Comparison of ENCODE assay signal across 7 mouse cellular contexts in genomic region chr13:29985855-29986755, GRCm38 (mm10). TPM values are rescaled to one million over a fixed set of nuclear protein-coding genes. Genes with fewer than 3 reads are reported as not detected.
DNase-seq lines count a peak whose midpoint lies in the region; ATAC-seq and TF ChIP-seq lines count a peak whose summit lies in the region.

E2f3 (minus strand) TSS chr13:29986063.

- peak; percentile 99 for DNase-seq in adrenal gland, postnatal 10 days
- DNase-seq in embryonic facial prominence, embryonic 10.5 days (ENCODE audit: low spot score), result peak; percentile 97
- DNase-seq in gonadal fat pad, adult 2 months (ENCODE audit: low read depth), result peak; percentile 94
- peak; percentile 99 for DNase-seq in left cerebral cortex, postnatal 4 days

- peak within 1 kb of the TSS; percentile 99 for H3K4me2 ChIP-seq in intestine, postnatal 0 days (replicated peaks; ENCODE audit: low read depth)
- H3K4me2 ChIP-seq in midbrain, embryonic 12.5 days (replicated peaks), result peak within 1 kb of the TSS; percentile 87

- H3K4me3 ChIP-seq in embryonic facial prominence, embryonic 10.5 days, result peak within 1 kb of the TSS; percentile 99
- H3K4me3 ChIP-seq in intestine, postnatal 0 days (ENCODE audit: low read depth, low read length), result peak within 1 kb of the TSS; percentile 94
- H3K4me3 ChIP-seq in midbrain, embryonic 12.5 days, result peak within 1 kb of the TSS; percentile 93
- peak within 1 kb of the TSS; percentile 95 for H3K4me3 ChIP-seq in small intestine, adult 2 months (ENCODE audit: low read depth, low read length)

- intact Hi-C loops in left cerebral cortex, postnatal 4 days (cut with DNase I), result loop anchor here (10.0 kb wide), 2 partner anchors 99 to 269 kb away; no protein-coding TSS in a partner anchor

- no peak for TF ChIP-seq CTCF in intestine, postnatal 0 days (IDR thresholded peaks at IDR 0.05; ENCODE audit: low read depth)
- no peak for TF ChIP-seq CTCF in small intestine, adult 2 months (IDR thresholded peaks at IDR 0.05; ENCODE audit: extremely low read depth, insufficient read length, insufficient replicate concordance, low read depth, low read length)

- ATAC-seq in intestine, postnatal 0 days, result peak; percentile 99
- peak; percentile 98 for ATAC-seq in midbrain, embryonic 12.5 days (ENCODE audit: low FRiP score, low read depth)

- TF ChIP-seq POLR2A in small intestine, adult 2 months (IDR thresholded peaks at IDR 0.05; ENCODE audit: low read depth, low read length), result peak; percentile 38; the same call in 1 of the 2 replicates

- H3K9ac ChIP-seq in intestine, postnatal 0 days (ENCODE audit: low read depth, low read length), result peak within 1 kb of the TSS; percentile 91
- peak within 1 kb of the TSS; percentile 98 for H3K9ac ChIP-seq in midbrain, embryonic 12.5 days (replicated peaks)

- WGBS in embryonic facial prominence, embryonic 10.5 days, result under 1% methylated on average over 45 of the region's 45 CpGs
- WGBS in intestine, postnatal 0 days, result under 1% methylated on average over 45 of the region's 45 CpGs
- WGBS in midbrain, embryonic 12.5 days, result under 1% methylated on average over 45 of the region's 45 CpGs
- under 1% methylated on average over 45 of the region's 45 CpGs for WGBS in small intestine, adult 2 months

- H3K36me3 ChIP-seq in embryonic facial prominence, embryonic 10.5 days (replicated peaks), result peaks cover 9% of the 10 kb centered on the region
- no peaks in the 10 kb centered on the region for H3K36me3 ChIP-seq in intestine, postnatal 0 days (ENCODE audit: control insufficient read depth, insufficient read depth)
- H3K36me3 ChIP-seq in midbrain, embryonic 12.5 days, result no peaks in the 10 kb centered on the region
- H3K36me3 ChIP-seq in small intestine, adult 2 months (ENCODE audit: control insufficient read depth, insufficient read depth, low read length), result no peaks in the 10 kb centered on the region

- H3K27ac ChIP-seq in embryonic facial prominence, embryonic 10.5 days (replicated peaks), result peak within 1 kb of the TSS; percentile 100
- H3K27ac ChIP-seq in intestine, postnatal 0 days (ENCODE audit: low read depth, low read length), result peak within 1 kb of the TSS; percentile 91
- H3K27ac ChIP-seq in midbrain, embryonic 12.5 days (replicated peaks), result peak within 1 kb of the TSS; percentile 97
- H3K27ac ChIP-seq in small intestine, adult 2 months (ENCODE audit: insufficient read depth, low read depth, low read length), result peak within 1 kb of the TSS; percentile 85

- no peaks in the 10 kb centered on the region for H3K9me3 ChIP-seq in embryonic facial prominence, embryonic 10.5 days
- no peaks in the 10 kb centered on the region for H3K9me3 ChIP-seq in intestine, postnatal 0 days (ENCODE audit: control insufficient read depth)
- H3K9me3 ChIP-seq in midbrain, embryonic 12.5 days, result no peaks in the 10 kb centered on the region

- H3K27me3 ChIP-seq in embryonic facial prominence, embryonic 10.5 days (replicated peaks; ENCODE audit: low read depth, poor library complexity, severe bottlenecking), result no peaks in the 10 kb centered on the region
- no peaks in the 10 kb centered on the region for H3K27me3 ChIP-seq in intestine, postnatal 0 days (replicated peaks; ENCODE audit: control insufficient read depth, insufficient read depth, low read length)
- H3K27me3 ChIP-seq in midbrain, embryonic 12.5 days, result no peaks in the 10 kb centered on the region
- no peaks in the 10 kb centered on the region for H3K27me3 ChIP-seq in small intestine, adult 2 months (ENCODE audit: control insufficient read depth, insufficient read depth, low read length)

- peaks cover 33% of the 10 kb centered on the region for H3K4me1 ChIP-seq in embryonic facial prominence, embryonic 10.5 days
- 0 out of 2 replicates have a peak, but pooled peaks cover 2% of the 10 kb centered on the region for H3K4me1 ChIP-seq in intestine, postnatal 0 days (replicated peaks; ENCODE audit: control insufficient read depth, insufficient read depth, low read length)
- peaks cover 22% of the 10 kb centered on the region for H3K4me1 ChIP-seq in midbrain, embryonic 12.5 days
- H3K4me1 ChIP-seq in small intestine, adult 2 months (ENCODE audit: control insufficient read depth, insufficient read depth, insufficient read length, low read length), result peaks cover 14% of the 10 kb centered on the region

RNA-seq across cellular contexts. Expression of gene E2f3, which starts in this region (rescaled TPM):
- total RNA-seq in adrenal gland, postnatal 10 days (2021), result 10 to 100 TPM; 12.4 to 14.4 TPM
- polyA plus RNA-seq in embryonic facial prominence, embryonic 10.5 days (2016; fragmentation: Nextera tagmentation; extraction: Ambion mirVana), result 23.1 and 23.8 TPM in 2 replicates
- 5.2 and 5.5 TPM in 2 replicates for polyA plus RNA-seq in gonadal fat pad, adult 2 months (2012; rRNA removed)
- polyA plus RNA-seq in intestine, postnatal 0 days (2015; fragmentation: Nextera tagmentation; extraction: Ambion mirVana), result 4.2 and 4.4 TPM in 2 replicates
- 10 to 100 TPM; 16.4 to 17.8 TPM for total RNA-seq in left cerebral cortex, postnatal 4 days (2021)
- 18.0 and 18.2 TPM in 2 replicates for polyA plus RNA-seq in midbrain, embryonic 12.5 days (2016; fragmentation: Nextera tagmentation; extraction: Ambion mirVana)
- polyA plus RNA-seq in small intestine, adult 2 months (2012; rRNA removed), result 1.3 and 3.4 TPM in 2 replicates

Comparison
In these comparisons a context has a peak if more than half of its experiments do, and no peak if none do; other contexts are left out.
1. Peak in every context shown above with its lines: DNase-seq, ATAC-seq, H3K4me3 ChIP-seq and H3K27ac ChIP-seq.